Mouse (Mus musculus) ES-E14 (cell line): Measurements from ENCODE around the gene Vmo1.

Experiments used
- CHD2 ChIP-seq: IDR thresholded peaks from 2 replicates; pipeline ENCODE4 v1.6.1; 2014; ENCODE audit warnings: mild to moderate bottlenecking, low read depth, low read length, inconsistent platforms
- HCFC1 ChIP-seq: IDR thresholded peaks from 2 replicates; pipeline ENCODE4 v1.6.1; 2012; ENCODE audit warnings: low read length, inconsistent platforms, borderline replicate concordance; ENCODE audit not compliant: insufficient read depth
- ZC3H11A ChIP-seq: IDR thresholded peaks from 2 replicates; pipeline ENCODE4 v1.6.1; 2012; ENCODE audit warnings: low read depth, mild to moderate bottlenecking, inconsistent platforms, low read length, borderline replicate concordance
- ZNF384 ChIP-seq: IDR thresholded peaks from 2 replicates; pipeline ENCODE4 v1.6.1; 2012; ENCODE audit warnings: low read depth, low read length, inconsistent platforms

- TF ChIP-seq CHD2 (no peak), ZNF384 (no peak), ZC3H11A (no peak), HCFC1 (no peak)
Measured at GRCm38 (mm10) chr11:70511242-70511641, 3.2 kb downstream of the Vmo1 start.
